Mouse (Mus musculus) gastrocnemius, postnatal 14 days (tissue): ENCODE measurements around the gene Spg20. TPM values are rescaled to one million over a fixed set of nuclear protein-coding genes. Genes with fewer than 3 reads are reported as not detected.

Experiments
- DNase-seq: peaks from one replicate; pipeline ENCODE4 v3.0.0; 2021; ENCODE audit warnings: mixed read lengths
- intact Hi-C: fragments of 180-260 bp; cut with DNase I; formaldehyde crosslinking; loops from one replicate; pipeline ENCODE4 v1.15.1; 2025; ENCODE audit warnings: low total_unique reads
- total RNA-seq, 2 experiments: library from RNA; stranded (reverse); gene quantifications; 2 replicates each; pipeline ENCODE4 v1.2.3; 2021

Spg20 gene
- total RNA-seq, 2 experiments from 2014 or later = 28.4 to 30.5 TPM

- DNase-seq = no peak
- intact Hi-C loops = no loop called here
Observed at GRCm38 (mm10) chr3:55093161-55093560, 18.7 kb upstream of the Spg20 start.

- peak; percentile 50 for DNase-seq
- intact Hi-C loops = no loop called here
Observed at GRCm38 (mm10) chr3:55095968-55096654, 15.8 kb upstream of the Spg20 start.

DNA sequence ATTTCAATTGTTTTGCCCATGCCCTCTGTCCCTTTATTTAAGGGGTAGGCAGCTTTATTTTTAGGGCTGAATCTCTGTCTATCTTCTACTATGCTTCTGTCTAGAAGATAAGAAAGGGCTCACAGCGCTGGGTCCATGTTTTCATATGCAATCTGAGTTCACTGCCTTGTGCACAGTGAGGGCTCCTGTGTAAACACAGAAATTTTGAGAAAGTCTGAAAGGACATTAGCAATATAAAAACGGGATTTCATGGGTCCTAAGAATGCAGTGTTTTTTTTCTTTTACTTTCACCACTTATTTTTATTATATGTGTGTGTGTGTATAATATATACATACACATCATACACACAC, 15.3 kb upstream of the Spg20 start:
- intact Hi-C loops = no loop called here

DNA sequence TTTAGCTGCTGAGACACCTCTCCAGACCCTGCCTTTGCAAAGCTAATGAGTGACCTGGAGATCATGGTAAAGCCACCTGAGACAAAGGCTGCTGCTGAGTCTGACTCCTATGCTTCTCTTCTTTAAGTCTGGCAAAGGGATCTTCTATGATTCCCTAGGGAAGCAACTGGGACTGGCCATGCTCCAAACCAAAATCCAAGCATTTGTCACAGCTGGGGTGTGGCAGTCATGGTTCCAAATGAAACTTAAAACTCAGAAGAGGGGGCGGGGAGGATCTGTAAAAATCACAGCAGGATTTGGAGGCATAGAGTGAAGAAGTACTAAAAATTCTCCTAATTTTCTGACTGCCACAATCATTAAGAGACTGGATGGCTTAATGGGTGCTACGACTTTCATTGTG, 14.7 kb upstream of the Spg20 start:
- intact Hi-C loops = no loop called here
- DNase-seq = peak; percentile 48

More for the DNA sequence above, 15.3 kb upstream of the Spg20 start:
- no peak for DNase-seq

- intact Hi-C loops = no loop called here
- DNase-seq = no peak
Observed at GRCm38 (mm10) chr3:55098014-55098413, 13.9 kb upstream of the Spg20 start.

- peak; percentile 56 for DNase-seq
- intact Hi-C loops = no loop called here
Observed at GRCm38 (mm10) chr3:55098990-55099389, 12.9 kb upstream of the Spg20 start.

DNA sequence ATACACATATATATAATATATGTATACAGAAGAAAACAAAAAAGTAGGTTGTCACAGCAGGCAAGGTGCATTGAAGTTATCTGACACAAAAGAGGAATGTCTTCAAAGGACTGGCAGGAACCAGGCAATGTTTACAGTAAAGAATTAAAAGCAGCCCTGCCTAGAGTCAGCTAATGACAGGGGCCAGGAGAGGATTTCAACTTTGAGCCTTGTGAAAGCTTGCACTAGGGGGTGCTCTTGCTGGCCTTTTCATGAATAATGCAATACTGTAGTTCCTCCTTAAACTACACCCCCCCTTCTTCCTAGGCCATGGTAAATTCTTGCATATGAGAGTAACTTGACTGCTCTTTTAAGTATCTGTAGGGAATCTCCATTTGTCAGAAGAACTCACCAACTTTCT, 10.8 kb upstream of the Spg20 start:
- DNase-seq = no peak
- intact Hi-C loops = no loop called here

DNA sequence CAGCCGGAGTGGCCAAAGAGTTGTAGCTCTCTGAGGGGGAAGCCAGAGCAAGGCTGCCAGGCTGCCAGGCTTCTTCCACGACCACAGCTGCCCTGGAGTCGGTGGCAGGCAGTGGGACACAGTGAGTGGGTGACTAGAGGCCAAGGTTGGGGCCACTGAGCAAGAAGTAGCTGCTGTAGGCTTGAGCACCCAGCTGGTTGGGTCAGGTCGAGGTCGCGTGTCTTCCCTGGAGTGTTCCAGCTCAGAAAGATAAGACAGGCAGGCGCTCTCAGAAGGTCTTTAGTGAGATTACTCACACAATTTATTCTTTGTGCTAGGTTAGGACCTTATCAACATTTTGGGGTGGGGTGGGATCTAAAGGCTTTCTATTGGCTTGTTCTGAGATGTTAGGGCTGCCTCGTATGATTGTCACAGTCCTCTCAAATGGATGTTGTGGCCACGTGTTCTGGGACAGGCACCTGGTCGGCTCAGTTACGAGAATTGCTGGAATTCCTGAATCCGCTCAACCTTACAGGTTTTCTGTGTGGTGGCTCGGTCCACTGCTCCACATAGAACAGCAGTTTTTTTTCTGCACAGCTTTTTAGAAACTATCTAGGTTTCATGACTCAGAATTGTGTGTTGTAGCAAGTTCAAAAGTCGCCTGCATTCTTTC, 6.4 kb upstream of the Spg20 start:
- DNase-seq = no peak
- intact Hi-C loops = no loop called here

- intact Hi-C loops = no loop called here
- no peak for DNase-seq
Observed at GRCm38 (mm10) chr3:55106051-55106450, 5.9 kb upstream of the Spg20 start.

DNA sequence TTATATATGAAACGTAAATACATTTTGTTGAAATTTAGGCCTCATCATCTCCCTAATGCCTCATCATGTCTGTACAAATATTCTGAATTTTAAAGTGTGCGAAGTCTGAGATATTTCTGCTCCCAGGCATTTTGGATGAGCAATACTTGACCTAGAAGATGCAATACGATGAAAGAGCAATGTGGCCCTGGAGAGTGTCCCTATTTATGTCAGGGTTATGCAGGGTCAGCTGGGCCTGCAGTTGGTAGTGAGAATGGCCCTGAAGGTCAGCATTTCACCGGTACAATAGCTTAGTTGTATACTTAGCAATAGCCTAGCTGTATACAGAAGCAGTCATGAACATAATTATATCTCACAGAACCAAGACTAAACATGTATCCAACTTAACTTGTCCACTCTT, 2.8 kb upstream of the Spg20 start:
- DNase-seq = no peak
- intact Hi-C loops = no loop called here

- intact Hi-C loops = no loop called here
- DNase-seq = no peak
Observed at GRCm38 (mm10) chr3:55112710-55113415, 955 bp downstream of the Spg20 start.

DNA sequence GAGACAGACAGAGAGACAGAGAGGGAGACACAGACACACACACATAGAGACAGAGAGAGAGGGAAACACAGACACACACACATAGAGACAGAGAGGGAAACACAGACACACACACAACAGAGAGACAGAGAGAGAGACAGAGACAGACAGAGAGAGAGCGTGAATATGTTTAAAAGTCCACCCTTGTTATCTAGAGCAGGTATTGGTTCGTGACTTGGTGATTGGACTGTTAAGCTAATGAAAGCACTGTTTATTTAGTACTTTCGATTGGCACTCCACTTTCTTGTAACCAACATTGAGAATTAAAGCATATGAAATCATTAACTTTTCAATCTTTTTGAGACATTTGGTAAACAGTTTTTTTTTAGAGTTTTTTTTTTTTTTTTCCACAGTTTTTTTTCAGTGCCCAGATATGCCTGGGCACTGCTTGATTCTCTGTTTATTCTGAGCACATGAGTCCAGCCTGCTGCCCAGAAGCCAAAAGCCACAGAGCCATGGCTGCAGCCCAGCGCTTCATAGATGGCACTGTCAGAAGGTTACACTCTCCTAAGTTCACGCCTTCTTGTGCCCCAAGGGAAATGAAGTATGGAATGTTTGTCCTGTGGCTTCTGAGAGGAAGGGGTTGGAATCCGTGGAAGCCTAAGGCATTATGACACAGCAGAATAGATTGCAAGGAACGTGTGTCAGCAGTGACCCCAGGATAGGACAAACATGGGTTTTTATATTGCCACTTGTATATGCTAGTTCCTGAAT, 2.6 kb downstream of the Spg20 start:
- DNase-seq = peak; percentile 51
- intact Hi-C loops = no loop called here

GRCm38 (mm10) chr3:55115071-55115470, 3.2 kb downstream of the Spg20 start:
- intact Hi-C loops = no loop called here
- no peak for DNase-seq

DNA sequence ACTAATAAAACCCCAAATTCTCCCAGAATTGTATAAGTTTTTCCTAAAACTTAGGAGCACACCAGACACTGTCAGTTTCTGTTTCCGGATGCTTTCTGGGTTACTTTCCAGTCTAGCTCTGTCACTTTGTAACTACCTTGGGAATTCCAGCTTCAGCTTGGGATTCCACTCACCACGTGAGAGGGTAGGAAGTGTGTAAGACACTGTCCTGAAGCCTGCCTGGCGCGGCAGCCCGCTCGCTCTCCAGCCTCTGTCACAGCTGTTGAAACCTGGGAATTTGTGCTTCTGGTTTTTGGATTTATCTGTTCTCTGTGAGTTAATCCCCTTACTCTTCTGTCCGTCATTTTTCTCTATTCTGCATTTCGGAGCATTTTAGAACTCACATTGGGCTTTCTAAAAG, 4.1 kb downstream of the Spg20 start:
- intact Hi-C loops = no loop called here

DNA sequence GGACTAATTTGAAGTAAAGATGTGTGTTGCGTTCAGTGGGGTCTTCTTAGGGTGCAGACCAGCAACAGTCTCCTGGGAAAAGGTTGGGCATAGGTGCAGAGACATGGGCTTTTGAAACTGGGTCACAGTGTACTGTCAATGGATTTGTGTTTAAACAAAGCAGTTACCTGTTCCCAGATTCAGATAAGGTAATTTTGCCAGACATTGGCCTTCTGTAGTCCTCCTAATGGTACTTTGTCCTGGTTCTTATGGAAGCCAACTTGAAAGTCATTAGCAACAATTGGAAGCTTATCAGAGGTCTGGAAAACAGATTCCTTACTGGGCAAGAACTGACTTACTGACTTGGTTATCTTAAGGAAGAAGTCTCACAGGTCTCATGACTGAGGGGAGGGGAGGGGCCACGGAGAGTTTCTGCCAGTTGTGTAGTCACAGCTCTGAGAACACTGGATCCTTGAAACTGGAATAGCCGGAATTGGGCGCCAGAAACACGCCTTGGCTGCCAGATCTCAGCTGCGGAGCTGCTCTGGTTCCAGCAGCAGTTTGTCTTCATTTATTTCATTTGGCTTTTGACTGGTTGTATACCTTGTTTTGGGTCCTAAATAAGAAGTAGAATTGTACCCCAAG, 7.5 kb downstream of the Spg20 start:
- DNase-seq = peak; percentile 61
- intact Hi-C loops = no loop called here

More for the DNA sequence above, 4.1 kb downstream of the Spg20 start:
- DNase-seq = no peak

GRCm38 (mm10) chr3:55122336-55122870, 10.5 kb downstream of the Spg20 start:
- intact Hi-C loops = no loop called here

GRCm38 (mm10) chr3:55123064-55123463, 11.2 kb downstream of the Spg20 start:
- DNase-seq = no peak
- intact Hi-C loops = no loop called here

More at GRCm38 (mm10) chr3:55122336-55122870, 10.5 kb downstream of the Spg20 start:
- DNase-seq = no peak

DNA sequence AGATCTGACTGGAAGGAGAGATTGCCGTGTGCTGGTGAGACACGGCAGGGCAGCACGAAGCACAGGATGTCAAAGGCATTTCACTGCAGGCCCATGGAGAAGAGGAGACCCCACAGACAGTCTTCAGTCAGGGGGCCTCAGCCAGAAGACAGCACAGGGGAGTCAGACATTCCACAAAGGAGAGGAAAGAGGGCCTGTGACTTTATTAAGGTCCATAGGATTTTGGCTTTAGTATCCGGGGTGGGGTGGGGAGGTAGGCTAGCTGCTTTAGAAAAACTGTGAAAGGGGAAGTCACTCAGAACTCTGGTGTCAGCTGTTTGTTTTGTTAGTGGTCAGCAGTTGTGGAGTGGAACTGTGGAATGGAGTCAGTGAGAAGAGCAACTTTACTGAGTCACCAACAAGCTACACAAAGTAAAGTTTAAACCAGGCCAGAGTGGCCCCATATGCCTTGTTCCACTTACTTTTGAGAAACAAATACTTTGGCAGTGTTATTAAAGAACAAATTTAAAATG, 17.3 kb downstream of the Spg20 start:
- no peak for DNase-seq
- intact Hi-C loops = no loop called here

DNA sequence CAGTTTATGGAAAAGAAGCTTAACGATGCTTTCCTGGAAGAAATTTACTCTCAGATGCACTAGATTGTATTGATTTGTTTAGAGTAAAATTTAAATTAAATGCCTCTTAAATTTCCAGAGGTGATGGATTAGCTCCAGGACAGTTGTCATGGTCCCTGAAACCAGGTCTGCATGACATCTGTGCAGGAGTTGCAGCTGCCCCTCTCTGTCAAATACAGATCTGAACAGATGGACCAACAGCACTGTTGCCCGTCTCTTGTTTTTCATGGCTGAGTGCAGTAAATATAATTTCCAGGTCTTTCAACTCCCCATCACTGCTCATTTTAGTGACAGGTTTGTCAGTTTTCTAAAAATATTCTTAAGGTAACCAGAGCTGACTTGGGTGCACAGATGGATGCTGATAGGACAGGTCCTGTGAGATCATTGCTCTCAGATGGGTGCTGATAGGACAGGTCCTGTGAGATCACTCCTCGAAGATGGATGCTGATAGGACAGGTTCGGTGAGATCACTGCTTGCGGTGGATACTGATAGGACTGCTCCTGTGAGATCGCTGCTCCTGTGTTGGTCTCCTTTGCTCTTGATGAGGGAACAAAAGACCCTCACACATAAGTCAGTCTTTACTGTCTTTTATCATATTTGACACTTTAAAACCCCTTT, 19.8 kb downstream of the Spg20 start:
- intact Hi-C loops = no loop called here
- DNase-seq = no peak
